Mouse (Mus musculus) kidney, adult 9 months (tissue): ENCODE measurements around the gene Katnal1.

ENCODE experiments used
- DNase-seq: peaks from one replicate; pipeline ENCODE4 v3.0.0; 2022

The Katnal1 gene

DNA sequence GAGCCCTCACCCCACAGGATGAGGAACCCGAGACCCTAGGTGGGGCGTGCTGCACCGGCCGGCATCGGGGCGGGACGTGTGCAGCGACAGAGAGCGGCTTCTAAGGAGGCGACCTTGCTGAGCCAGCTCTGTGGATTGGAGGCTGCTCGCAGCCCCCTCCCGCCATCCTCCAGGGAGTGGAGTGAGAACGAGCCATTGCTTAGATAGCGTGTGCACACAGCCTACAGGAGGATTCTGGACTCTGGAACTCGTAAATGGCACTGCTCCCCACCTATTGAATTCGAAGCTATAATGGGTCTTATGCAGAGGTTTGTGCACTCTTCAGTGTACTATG, at the start of gene Katnal1:
Gene Katnal1 (minus strand): TSS at position 205 of the 334 bp plus-strand sequence.
- DNase-seq = no peak

DNA sequence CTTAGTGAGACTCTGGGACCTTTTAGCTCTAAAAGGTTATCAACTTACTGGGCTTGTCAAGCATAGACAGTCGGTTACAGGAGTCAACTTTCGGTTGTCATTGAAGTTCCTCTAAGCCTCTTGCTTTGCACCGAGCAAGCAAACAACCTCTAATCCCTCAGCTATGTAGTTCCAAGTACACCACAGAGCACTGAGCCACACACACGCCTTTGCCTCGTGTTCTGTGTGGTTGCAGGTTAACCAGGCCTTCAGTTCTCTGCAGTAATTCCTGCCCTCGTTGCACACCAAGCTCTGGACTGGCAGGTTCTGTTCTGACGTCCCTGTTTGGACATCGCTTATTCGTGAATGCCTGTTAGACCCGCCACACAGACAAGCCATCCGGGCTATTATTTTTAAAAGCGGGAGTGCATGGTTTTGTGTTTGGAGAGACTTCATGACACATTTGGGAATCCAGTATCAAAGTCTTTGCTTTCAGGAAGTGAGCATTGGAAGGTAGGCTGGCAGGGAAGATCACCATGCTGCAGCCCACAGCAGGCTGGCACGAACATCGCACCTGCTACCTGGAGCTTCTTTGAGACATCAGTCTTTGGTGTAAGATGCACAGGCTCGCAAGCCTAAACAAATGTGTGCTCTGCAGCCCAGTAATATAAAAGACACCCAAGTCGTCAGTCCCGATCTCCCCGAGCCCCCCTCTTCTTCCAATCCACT, 49.5 kb upstream of the Katnal1 start:
- DNase-seq = peak; percentile 95

DNA sequence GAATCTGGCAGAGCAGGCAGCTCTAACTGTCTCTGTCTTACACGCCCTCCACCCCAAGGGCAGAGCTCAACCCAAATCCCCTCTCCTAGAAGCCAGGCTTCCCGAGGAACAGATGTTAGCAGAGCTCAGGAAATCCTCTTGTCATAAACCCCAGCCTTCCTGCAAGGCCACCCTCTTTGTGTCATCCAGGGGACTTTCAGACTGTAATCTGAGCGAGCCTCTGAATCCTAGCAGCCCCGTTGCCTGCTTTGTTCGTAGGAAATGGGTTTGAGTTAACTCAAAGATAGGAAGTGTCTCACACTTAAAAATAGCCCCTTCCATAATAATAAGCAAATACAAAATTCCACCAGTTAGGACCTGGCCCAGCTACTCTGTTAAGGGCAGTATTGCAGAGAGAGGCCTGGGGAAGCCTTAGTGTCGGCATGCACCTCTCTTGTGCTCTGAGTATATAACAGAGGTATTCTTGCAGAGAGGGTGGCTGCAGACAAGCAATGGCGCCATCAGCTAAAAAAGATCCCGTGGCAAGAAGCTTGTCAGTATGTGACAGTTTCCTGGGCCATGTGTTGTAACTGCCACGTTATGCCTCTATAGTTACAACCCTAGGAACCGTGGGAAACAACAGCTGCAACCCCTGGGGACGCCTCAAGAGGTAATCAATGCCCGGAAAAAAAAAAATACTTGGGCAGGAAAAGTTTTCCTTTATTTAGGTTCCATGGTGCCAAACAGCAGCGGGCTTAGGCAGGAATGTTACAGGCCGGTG, 48.8 kb upstream of the Katnal1 start:
- peak; percentile 57 for DNase-seq

DNA sequence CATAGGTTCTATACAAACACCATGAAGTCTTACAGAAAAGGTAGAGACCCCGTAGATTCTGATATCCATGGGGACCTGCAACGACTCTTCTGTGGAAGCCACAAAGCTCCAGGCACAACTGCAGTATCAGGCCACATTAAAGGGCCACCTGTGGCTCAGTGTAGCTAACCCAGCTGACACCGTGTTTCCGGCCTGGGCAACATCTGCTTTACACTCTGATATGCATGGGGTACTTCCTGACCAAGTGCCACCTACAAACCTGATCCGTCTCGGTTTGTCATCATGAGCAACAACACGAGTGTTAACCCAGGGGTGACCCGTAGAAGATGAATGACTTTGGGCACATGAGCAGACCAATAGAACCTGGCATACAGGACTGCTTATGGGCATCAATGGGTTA, 47.8 kb upstream of the Katnal1 start:
- no peak for DNase-seq

DNA sequence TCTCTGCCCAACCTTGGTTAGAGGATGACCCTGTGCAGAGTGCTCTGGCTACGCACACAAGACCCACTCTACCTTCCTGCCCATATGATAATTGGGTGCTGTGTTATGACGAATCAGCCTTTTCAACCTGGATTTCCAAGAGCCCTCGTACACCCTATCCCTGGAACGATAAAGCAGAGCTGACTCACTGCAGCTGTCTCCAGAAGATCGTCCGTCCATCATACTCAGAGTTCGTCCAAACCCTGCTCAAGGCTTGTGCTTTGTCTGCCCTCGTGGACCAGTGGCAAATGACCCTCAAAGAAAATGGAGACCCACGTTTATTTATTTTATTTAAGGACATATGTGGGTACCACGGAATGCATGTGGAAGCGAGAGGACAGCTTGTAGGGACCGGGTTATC, 45.9 kb upstream of the Katnal1 start:
- DNase-seq = no peak

DNA sequence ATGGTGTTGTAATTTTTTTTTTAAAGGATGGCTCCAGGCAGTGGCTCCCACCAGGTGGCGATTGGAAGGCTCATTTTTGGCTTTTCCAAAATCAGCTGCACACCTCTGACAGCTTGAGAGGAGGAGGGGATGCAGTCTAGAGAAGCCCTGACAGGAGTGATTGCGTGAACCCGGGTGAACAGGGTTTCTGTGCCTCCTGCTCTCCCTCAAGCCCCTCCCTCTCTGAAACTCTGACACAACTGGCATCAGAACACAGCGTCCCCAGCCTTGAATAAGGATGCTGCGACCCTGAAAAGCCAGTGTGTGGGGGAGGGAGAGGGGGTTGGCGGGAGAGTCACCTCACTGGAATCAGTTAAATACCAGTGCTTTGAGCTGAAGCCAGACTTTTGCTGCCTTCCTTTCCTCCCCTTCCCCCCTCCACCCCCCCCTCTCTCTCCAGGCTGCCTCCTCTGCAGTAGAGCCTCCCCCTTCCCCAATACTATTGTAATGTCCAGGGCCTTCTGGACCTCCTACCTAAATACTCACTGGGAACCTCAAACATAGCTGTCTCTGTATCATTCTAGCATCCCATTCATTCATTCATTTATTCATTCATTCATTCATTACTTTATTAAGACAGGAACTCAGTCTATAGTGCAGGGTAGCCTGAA, 44.0 kb upstream of the Katnal1 start:
- no peak for DNase-seq

DNA sequence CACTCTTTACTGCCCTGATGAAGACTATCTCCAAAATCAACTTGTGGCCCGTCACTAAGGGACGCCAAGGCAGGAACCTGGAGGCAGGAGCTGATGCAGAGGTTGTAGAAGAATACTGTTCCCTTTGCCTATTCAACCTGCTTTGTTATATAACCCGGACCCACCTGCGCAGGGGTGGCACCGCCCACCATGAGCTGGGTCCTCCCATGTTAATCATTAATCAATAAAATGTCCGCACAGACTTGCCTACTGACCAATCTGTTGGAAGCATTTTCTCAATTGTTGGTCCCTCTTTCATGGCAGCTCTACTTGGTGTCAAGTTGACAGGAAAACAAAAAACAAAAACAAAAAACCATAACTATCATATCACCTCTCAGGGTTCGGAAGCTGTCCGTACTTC, 43.0 kb upstream of the Katnal1 start:
- peak; percentile 65 for DNase-seq

DNA sequence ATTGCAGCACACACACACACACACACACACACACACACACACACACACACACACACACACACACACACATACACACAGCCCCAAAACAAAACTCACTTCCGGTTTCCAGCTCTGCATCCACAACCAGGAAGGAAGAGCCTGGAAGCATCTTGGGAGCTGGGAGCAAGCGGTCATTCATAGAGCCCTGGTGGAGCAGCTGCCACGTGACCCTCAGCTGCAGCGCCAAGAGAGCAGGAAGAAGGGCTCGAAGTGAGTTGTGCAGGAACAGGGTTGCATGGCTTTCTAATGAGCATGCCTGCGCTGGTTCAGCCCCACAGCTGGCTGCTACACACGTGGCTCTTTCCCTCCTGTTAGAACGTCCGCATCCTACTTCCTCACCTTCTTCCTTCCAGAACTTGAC, 40.5 kb upstream of the Katnal1 start:
- peak; percentile 73 for DNase-seq

DNA sequence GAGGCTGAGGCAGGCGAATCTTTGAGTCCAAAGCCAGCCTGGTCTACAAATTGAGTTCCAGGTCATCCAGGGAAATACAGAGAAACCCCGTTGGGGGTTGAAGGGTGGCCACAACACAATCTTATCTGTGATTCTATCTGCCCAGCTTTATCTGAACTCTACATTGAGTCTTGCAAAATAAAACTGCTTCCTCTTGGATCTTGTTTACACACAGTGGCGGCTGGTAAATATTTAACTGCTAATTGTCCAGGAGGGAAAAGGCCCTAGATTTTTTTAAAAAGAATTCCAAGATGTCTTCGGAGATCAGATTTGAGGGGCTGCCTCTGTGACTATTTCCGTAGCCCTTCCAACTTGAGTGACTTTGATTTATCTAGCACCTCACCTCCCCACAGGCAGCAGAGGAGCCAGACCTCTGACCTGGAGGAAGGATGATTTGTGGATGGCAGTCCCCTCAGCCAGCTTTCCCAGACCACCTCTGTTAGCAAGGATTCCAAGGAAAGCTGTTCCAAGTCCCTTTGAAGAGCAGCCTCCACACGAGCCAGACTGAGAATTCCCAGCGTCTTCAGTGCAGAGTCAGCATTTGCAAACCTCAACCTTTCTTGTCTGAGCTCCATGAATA, 39.9 kb upstream of the Katnal1 start:
- peak; percentile 77 for DNase-seq

DNA sequence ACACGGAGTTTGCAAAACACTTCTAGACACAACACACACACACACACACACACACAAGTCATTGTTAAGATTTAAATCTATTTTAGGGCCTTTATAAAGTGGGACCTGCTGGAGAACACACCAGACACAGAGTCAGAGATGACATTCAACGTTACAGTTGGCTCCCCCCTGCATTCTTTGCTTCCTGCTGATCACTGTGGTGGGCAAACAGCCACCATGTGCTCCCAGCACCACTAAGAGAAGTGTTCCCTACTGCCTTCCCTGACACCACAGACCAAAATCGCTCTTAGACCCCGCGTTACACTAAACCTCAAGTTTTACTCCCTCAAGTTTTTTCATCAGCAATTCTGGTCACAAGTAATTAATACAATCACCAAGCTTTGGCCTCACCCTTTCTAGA, 39.1 kb upstream of the Katnal1 start:
- peak; percentile 54 for DNase-seq

DNA sequence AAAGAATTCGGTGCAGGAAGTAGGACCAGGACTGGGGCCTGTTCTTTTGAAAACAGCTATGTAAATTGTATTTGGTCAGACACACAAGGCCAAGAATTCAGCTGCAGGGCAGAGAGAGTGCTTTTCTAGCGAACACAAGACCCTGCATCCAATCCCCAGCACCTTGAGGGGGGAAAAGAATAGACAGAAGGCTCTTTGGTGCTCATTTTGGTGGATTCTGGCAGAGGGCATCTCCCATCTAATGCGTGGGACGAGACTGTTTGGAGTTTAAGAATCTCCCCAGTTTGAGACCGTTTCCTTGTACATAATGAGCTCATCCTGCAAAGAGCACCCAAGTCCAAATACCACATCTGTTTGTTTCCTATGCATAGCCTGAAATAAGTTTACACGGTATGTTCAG, 37.3 kb upstream of the Katnal1 start:
- no peak for DNase-seq

DNA sequence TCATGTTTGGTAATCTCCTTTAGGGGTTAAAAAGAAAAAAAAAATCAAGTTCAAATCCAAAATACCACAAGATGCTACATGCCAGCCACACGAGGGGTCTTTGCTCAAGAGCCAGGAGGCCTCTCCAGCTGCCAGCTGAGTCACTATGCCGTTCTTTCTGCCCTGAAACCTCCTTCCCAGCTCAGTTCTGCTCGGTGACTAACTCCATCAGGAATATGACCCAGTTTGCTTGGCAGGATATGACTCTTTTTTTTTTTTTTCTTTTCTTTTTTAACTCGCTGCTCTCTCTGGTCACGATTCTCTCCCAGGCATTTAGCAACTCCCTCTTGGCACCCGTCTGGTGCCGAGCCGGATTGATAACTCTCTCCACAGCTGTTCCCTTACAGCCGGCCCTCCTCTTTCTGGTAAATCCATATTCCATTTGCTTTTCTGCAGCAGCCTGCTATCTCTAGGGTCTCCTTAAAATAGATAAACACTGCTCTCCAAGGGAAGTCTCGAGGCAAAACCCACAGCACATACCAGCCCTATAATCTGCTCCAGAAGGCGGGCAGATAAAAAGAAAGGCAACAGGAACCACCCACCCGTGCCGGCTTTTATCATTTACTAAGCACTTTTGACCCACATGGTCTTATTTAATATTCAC, 36.7 kb upstream of the Katnal1 start:
- peak; percentile 56 for DNase-seq

DNA sequence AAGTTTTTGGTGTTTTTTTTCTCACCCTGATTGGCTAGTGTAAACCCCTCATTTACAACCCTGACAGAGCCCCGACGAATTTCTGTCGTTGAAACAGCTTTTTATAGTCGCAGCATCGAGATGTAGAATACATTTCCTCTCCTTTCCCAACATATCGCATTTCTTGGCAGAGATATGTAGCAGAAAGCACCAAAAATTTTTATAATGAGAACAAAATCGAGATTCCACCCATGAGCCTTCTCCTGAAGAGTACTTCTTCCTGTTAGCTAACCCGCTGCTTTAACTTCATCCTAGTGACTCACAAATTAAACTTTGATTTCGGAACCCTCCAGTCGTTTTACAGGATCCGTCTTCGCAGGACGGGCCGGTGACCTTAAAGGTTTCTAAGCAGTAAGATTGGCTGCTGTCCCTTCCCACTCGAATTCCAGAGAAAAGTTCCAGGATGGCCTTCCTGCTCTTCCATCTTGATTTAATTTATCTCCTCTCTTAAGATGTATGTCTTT, 36.0 kb upstream of the Katnal1 start:
- DNase-seq = no peak

DNA sequence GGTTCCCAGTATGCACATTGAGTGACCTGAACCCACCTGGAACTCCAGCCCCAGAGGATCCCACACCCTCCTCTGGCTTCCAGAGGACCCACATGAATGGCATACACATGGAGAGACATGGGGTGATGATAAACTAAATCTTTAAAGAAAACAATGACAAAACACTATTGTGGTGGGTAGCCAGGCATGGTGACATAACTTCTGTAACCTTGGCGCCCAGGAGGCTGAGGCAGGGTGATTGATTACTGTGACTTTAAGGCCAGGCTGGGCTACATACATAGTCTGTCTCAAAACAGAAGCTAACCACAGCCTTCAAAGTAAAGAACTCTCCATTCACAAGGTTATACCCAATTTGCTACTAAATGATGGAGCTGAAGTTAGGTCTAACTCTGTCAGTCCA, 35.1 kb upstream of the Katnal1 start:
- DNase-seq = no peak

DNA sequence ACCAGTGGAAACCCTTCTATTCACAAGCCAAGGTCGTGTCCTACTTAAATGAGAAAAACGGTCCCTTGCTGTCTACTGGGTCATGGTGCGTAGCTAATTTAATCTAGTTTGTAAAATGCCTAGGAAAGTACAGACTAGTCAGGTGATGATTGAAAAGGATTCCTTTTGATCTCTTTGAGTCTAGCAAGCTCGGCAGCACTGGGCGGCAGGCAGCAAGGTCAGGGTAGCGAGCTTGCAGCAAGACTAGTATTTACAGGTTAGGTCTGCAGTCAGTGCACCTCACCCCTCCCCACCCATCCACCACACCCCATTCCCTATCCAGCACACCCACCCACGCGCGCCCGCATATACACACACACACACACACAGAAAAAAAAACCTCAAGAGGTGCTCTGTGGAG, 31.1 kb upstream of the Katnal1 start:
- peak; percentile 71 for DNase-seq

DNA sequence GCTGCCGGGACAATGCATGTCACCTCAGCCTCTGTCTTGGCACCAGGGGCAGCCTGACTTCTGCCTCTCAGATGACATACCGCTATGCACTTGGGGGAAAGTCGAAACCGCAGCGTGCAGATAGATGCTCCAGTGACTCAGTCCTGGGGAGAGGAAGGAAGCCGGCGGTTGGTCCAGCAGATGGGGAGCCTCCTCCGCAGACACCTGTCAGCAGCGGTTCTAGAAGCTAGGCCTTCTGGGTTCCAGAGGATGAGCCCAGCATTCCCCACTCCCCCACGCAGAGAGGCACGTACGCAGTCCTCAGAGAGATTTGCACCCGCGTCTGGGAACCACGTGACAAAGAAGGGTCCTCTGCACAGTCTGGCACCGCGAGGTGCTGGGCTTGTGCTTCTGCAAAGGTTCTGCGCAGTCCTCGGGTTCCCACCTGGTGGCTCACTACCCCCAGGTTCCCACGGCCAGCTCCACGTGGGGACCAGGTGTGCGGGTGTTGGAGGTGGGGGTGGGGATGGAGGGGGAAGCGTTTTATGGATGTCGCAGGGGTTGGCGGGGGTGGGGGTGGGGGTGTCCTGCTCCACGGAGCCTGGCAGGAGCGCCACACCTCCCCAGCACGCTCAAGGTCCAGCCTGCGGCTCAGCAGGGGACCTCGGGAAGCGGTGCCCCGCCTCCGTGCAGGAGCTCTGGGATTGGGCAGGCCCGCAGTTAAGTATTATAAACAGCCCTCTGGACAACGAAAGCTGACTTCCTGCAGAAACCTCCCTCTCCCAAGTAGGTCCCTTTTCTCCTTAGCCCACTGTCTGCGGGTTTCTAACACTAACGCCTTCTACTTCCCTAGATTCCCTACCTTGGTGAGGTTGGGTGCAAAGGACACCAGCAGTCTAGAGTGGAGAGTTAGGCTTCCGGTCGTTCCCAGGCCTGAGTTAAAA, 30.2 kb upstream of the Katnal1 start:
- DNase-seq = peak; percentile 96

DNA sequence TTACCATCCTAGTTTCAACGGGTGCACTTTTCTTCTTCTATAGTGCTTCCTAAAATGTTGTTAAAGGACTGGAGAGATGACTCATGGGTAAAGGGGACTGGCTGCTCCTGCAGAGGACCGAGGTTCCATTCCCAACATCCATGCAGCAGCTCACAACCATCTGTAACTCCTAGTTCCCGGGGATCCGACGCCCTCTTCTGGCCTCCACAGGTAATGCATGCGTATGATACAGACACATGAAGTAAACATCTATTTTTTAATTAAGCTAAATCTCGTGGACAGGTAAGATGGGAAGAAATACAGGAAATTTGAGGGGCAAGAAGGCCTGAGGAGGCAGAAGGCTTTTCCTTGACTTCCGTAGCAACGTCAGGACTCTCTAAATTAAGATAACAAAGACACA, 29.2 kb upstream of the Katnal1 start:
- peak; percentile 73 for DNase-seq

DNA sequence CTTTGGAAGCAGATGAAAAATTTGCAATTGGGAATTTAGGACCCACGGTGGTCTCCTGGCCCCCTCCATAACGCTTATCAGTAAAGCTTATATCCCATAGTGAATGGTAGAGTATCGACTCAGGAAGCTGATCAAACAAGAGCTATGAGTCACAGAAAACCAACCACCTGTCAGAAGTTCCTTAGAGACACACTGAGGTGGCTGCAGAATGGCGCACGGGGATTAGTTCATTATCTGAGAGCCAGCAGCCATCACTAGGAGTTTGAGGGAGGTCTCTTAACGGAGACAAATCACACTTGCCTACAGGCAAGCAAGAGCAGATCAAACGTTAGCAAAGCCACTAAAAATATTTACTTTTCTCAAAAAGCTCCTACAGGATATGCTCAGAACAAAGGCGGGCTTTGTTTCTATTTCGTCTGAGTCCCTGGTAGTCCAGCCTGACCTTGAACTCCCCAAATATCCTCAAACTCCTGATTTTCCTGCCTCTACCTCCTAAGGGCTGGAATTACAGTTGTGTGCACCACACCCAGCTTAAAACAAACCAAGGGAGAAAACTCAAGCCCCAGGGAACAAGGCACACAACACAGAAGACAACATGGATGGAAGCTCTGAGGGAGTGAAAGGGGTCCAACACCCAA, 27.9 kb upstream of the Katnal1 start:
- no peak for DNase-seq

DNA sequence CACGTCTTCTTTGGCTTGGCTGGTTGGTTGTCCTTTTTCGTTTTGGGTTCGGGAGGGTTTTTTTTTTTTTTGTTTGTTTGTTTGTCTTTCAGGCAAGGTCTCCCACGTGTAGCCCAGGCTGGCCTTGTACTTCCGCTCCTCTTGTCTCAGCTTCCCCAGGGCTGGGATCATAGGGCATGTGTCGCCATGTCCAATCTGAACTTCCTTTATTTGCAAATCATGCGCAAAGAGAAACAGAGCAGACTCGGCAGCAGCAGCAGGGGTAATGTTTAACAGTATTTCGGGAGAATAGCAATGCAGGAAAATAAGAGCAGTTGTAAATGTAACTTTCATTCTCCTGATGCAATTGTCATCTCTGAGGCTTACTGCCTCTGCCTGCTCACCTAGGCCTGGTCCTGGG, 27.0 kb upstream of the Katnal1 start:
- DNase-seq = peak; percentile 71

DNA sequence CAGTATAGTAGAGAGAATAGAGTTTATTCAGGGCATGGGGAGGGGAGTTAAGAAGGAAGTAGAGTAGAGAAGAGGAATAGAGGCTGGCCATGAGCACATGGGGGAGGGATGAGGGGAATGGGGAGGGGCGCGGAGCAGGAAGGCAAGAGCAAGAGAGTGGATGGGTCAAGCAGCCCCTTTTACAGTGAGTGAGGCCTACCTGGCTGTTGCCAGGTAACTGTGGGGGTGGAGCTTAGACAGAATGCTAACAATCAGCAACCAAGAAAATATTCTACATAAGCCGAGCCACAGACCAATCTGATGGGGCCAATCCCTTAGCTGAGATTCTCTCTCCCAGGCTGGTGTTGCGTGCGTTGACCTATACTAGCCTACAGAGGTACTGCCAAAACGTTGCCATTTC, 26.5 kb upstream of the Katnal1 start:
- DNase-seq = no peak

DNA sequence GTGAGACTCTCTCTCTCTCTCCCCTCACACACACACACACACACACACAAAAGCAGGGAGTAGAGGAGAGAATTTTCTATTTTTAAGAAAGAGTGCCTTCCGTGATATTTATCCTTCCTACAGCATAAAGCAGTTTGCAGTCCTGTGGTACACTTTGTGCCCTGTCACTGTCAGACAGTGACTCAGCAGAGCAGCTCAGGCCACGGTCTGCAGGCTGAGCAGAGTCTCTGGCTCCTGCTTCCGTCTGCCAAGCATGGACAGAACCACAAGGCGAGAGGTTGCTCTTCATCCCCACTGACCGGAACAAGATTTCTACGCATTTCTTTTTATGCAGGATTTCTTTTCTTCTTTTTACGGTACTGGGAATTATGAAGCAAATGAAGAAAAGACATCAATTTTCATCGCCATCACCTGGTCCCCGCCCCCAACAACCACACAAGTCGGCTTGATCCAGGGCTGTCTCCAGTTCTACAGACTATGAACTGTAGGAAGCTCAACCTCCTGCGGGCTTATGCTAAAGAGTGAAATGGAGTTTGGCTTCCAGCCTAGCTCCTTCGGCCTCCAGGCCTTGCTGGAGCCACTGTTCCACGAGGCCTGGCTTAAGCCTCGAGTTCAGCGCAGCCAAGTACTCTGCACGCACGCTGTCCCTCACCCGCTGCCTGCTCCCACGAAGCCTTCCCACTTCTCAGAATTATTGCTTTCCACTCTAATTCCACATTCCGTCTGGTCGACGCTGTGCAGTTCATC, 25.4 kb upstream of the Katnal1 start:
- DNase-seq = no peak
